Mouse (Mus musculus) hindbrain, embryonic 16.5 days (tissue): Measurements from ENCODE around the gene Samsn1. TPM values are rescaled to one million over a fixed set of nuclear protein-coding genes. Genes with fewer than 3 reads are reported as not detected.

Experiments used
- ATAC-seq: fragments of 200-750 bp; cut with Nextera tagmentation; 2 replicates; pipeline ENCODE4 v1.8.0; 2017; ENCODE audit warnings: moderate TSS enrichment, moderate library complexity
- H3K27ac ChIP-seq: fragments of 300-500 bp; sonication (generic); 2 replicates; pipeline ENCODE4 v1.5.1; 2014; ENCODE audit warnings: low read depth, mild to moderate bottlenecking, control low read depth, low read length, moderate library complexity
- H3K27me3 ChIP-seq: fragments of 300-500 bp; sonication (generic); replicated peaks from 2 replicates; pipeline ENCODE4 v1.6.1; 2014; ENCODE audit warnings: low read length; ENCODE audit not compliant: control insufficient read depth, insufficient read depth
- H3K36me3 ChIP-seq: fragments of 300-500 bp; sonication (generic); 2 replicates; pipeline ENCODE4 v1.6.1; 2014; ENCODE audit warnings: mild to moderate bottlenecking, low read length, moderate library complexity, mixed read lengths; ENCODE audit not compliant: control insufficient read depth, insufficient read depth
- H3K4me1 ChIP-seq: fragments of 300-500 bp; sonication (generic); 2 replicates; pipeline ENCODE4 v1.6.1; 2014; ENCODE audit warnings: low read depth, low read length; ENCODE audit not compliant: control insufficient read depth, insufficient read depth
- H3K4me2 ChIP-seq: fragments of 300-500 bp; sonication (generic); 2 replicates; pipeline ENCODE4 v1.6.1; 2014; ENCODE audit warnings: mild to moderate bottlenecking, low read length, control low read depth, moderate library complexity
- H3K4me3 ChIP-seq: fragments of 300-500 bp; sonication (generic); 2 replicates; pipeline ENCODE4 v1.5.1; 2014; ENCODE audit warnings: mild to moderate bottlenecking, low read length, control low read depth, moderate library complexity
- H3K9ac ChIP-seq: fragments of 300-500 bp; sonication (generic); 2 replicates; pipeline ENCODE4 v1.6.1; 2014; ENCODE audit warnings: low read depth, mild to moderate bottlenecking, control low read depth, low read length, moderate library complexity
- H3K9me3 ChIP-seq: fragments of 300-500 bp; sonication (generic); 2 replicates; pipeline ENCODE4 v1.6.1; 2014; ENCODE audit warnings: mild to moderate bottlenecking, low read length, moderate library complexity; ENCODE audit not compliant: control insufficient read depth
- WGBS: fragments of 180-500 bp; shearing (Covaris S2); extraction: QIAGEN DNeasy Blood & Tissue Kit; methylation state at CpG from one replicate; pipeline ENCODE4 v1.1.7; 2014; 5-methylcytosine and 5-hydroxymethylcytosine counted together
- polyA plus RNA-seq: library from polyadenylated mRNA; unstranded; fragments of >200 nt; fragmentation: Nextera tagmentation; extraction: Ambion mirVana; gene quantifications from 2 replicates; pipeline ENCODE4 v1.2.1, GENCODE M21; 2015

Gene Samsn1
- polyA plus RNA-seq, 1 experiment from 2014 or later: 1.6 TPM

- Histone ChIP-seq H3K4me2 (no peak overlapping the region), H3K9ac (no peak overlapping the region), H3K27me3 (no peaks in the 10 kb centered on the region), H3K4me1 (no peaks in the 10 kb centered on the region), H3K36me3 (no peaks in the 10 kb centered on the region), H3K27ac (no peak overlapping the region), H3K9me3 (no peaks in the 10 kb centered on the region), H3K4me3 (no peak overlapping the region)
- WGBS: 88% methylated on average over 3 of the region's 3 CpGs
- no peak for ATAC-seq
Observed at GRCm38 (mm10) chr16:75899885-75900620, 122.0 kb downstream of the Samsn1 start.

- WGBS: 79% methylated on average over 4 of the region's 4 CpGs
- Histone ChIP-seq H3K27me3 (no peaks in the 10 kb centered on the region), H3K4me2 (no peak overlapping the region), H3K27ac (no peak overlapping the region), H3K4me3 (no peak overlapping the region), H3K36me3 (no peaks in the 10 kb centered on the region), H3K9ac (no peak overlapping the region), H3K9me3 (no peaks in the 10 kb centered on the region), H3K4me1 (no peaks in the 10 kb centered on the region)
- ATAC-seq: no peak
Observed at GRCm38 (mm10) chr16:75897828-75898367, 124.2 kb downstream of the Samsn1 start.

GRCm38 (mm10) chr16:75894263-75894901 lies 127.7 kb downstream of the Samsn1 start:
- Histone ChIP-seq H3K36me3 (no peaks in the 10 kb centered on the region), H3K27ac (no peak overlapping the region), H3K4me2 (no peak overlapping the region), H3K9me3 (no peaks in the 10 kb centered on the region), H3K27me3 (no peaks in the 10 kb centered on the region), H3K4me1 (no peaks in the 10 kb centered on the region), H3K4me3 (no peak overlapping the region), H3K9ac (no peak overlapping the region)
- no peak for ATAC-seq
- WGBS: 85% methylated on average over 5 of the region's 5 CpGs

- Histone ChIP-seq H3K4me1 (no peaks in the 10 kb centered on the region), H3K9me3 (no peaks in the 10 kb centered on the region), H3K4me2 (no peak overlapping the region), H3K27ac (no peak overlapping the region), H3K9ac (no peak overlapping the region), H3K4me3 (no peak overlapping the region), H3K36me3 (no peaks in the 10 kb centered on the region), H3K27me3 (no peaks in the 10 kb centered on the region)
- ATAC-seq: no peak
- WGBS: 85% methylated on average over 1 of the region's 1 CpGs
Observed at GRCm38 (mm10) chr16:75893470-75893869, 128.6 kb downstream of the Samsn1 start.

GRCm38 (mm10) chr16:75889081-75889646 lies 132.9 kb downstream of the Samsn1 start:
- Histone ChIP-seq H3K27ac (no peak overlapping the region), H3K9ac (no peak overlapping the region), H3K4me2 (no peak overlapping the region), H3K9me3 (no peaks in the 10 kb centered on the region), H3K4me1 (no peaks in the 10 kb centered on the region), H3K27me3 (no peaks in the 10 kb centered on the region), H3K4me3 (no peak overlapping the region), H3K36me3 (no peaks in the 10 kb centered on the region)
- no peak for ATAC-seq
- 70% methylated on average over 6 of the region's 6 CpGs for WGBS

- WGBS: 86% methylated on average over 6 of the region's 6 CpGs
- H3K4me3 ChIP-seq: no peak overlapping the region
- no peak overlapping the region for H3K9ac ChIP-seq
- H3K4me2 ChIP-seq: no peak overlapping the region
- no peak for ATAC-seq
- H3K4me1 ChIP-seq: no peaks in the 10 kb centered on the region
- no peak overlapping the region for H3K27ac ChIP-seq
- no peaks in the 10 kb centered on the region for H3K36me3 ChIP-seq
- no peaks in the 10 kb centered on the region for H3K27me3 ChIP-seq
- H3K9me3 ChIP-seq: no peaks in the 10 kb centered on the region
Observed at GRCm38 (mm10) chr16:75887203-75887602, 134.9 kb downstream of the Samsn1 start.

GRCm38 (mm10) chr16:75878885-75879284 lies 143.2 kb downstream of the Samsn1 start:
- no peak for ATAC-seq
- WGBS: 85% methylated on average over 2 of the region's 2 CpGs
- no peak overlapping the region for H3K4me2 ChIP-seq
- H3K27me3 ChIP-seq: no peaks in the 10 kb centered on the region
- H3K9me3 ChIP-seq: no peaks in the 10 kb centered on the region
- H3K27ac ChIP-seq: no peak overlapping the region
- H3K36me3 ChIP-seq: no peaks in the 10 kb centered on the region
- H3K9ac ChIP-seq: no peak overlapping the region
- no peak overlapping the region for H3K4me3 ChIP-seq
- no peaks in the 10 kb centered on the region for H3K4me1 ChIP-seq

- Histone ChIP-seq H3K27ac (no peak overlapping the region), H3K9me3 (no peaks in the 10 kb centered on the region), H3K36me3 (no peaks in the 10 kb centered on the region), H3K4me1 (no peaks in the 10 kb centered on the region), H3K4me3 (no peak overlapping the region), H3K9ac (no peak overlapping the region), H3K27me3 (no peaks in the 10 kb centered on the region), H3K4me2 (no peak overlapping the region)
- WGBS: 86% methylated on average over 3 of the region's 3 CpGs
- no peak for ATAC-seq
Observed at GRCm38 (mm10) chr16:75877170-75877569, 144.9 kb downstream of the Samsn1 start.

GRCm38 (mm10) chr16:75875896-75876295 lies 146.2 kb downstream of the Samsn1 start:
- no peak overlapping the region for H3K27ac ChIP-seq
- 69% methylated on average over 4 of the region's 4 CpGs for WGBS
- no peak for ATAC-seq
- no peak overlapping the region for H3K4me2 ChIP-seq
- no peak overlapping the region for H3K4me3 ChIP-seq
- no peak overlapping the region for H3K9ac ChIP-seq
- no peaks in the 10 kb centered on the region for H3K4me1 ChIP-seq
- no peaks in the 10 kb centered on the region for H3K27me3 ChIP-seq
- no peaks in the 10 kb centered on the region for H3K9me3 ChIP-seq
- no peaks in the 10 kb centered on the region for H3K36me3 ChIP-seq
